Mouse (Mus musculus) naive thymus-derived CD4-positive, alpha-beta T cell, adult 5 months (primary cell): ENCODE measurements around the gene Ube2g1. TPM values are rescaled to one million over a fixed set of nuclear protein-coding genes. Genes with fewer than 3 reads are reported as not detected.

ENCODE experiments used
- polyA plus RNA-seq: library from polyadenylated mRNA; unstranded; fragments of 100-300 nt; shearing (Covaris generic); gene quantifications from one replicate; pipeline ENCODE4 v1.2.1, GENCODE M21; 2017

Gene Ube2g1
- 78.0 TPM for polyA plus RNA-seq

DNA sequence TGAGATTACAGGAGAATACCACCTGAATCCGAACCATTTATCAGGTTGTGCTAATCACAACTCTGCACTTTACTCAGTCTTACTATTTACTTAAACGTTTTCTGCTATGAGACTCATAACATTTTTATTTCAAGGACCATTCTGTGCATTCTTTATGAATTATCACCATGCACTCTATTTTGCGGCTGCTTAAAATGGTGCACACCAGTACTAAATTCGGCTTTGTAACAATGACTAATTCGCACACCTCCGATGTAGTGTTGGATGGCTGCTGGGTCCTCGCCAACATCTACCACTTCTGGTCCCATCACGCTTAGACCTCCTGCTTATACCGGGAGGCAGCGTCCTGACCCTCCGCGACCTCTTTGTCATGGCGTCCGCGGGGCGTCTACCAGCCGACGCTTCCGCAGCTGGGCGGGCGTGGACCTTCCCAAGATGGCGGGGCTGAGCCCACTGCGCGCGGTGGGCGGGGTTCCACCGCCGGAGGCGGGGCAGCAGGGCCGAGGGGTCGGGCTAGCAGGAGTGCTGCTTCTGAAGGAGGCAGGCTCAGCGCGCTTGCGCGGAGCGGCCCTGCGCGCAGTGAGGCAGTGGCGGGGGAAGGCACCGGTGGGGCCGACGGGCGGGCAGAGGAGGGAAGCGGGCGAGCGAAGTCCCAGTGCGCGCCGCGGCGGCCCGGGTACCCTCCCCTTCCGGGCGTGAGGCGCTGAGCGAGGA, at the start of gene Ube2g1:
Ube2g1 (plus strand) TSS at position 590 of the 714 bp plus-strand sequence.

GRCm38 (mm10) chr11:72689551-72690510, 82.7 kb downstream of the Ube2g1 start, which contains the start of gene Ankfy1:
Ankfy1 (plus strand) TSS chr11:72690006.

Other genes starting within 250 kb of the Ube2g1 start
- not detected for gene Tekt1, start 244.8 kb upstream of the Ube2g1 start, polyA plus RNA-seq
- gene Smtnl2, start 195.6 kb upstream of the Ube2g1 start, polyA plus RNA-seq, result not detected
- gene Ggt6, start 171.8 kb upstream of the Ube2g1 start, polyA plus RNA-seq, result not detected
- gene Mybbp1a, start 165.9 kb upstream of the Ube2g1 start, polyA plus RNA-seq, result 121 TPM
- not detected for gene Spns2, start 117.4 kb upstream of the Ube2g1 start, polyA plus RNA-seq
- gene Spns3, start 56.8 kb upstream of the Ube2g1 start, polyA plus RNA-seq, result 0.60 TPM
- gene Ankfy1, start 82.7 kb downstream of the Ube2g1 start, polyA plus RNA-seq, result 51.1 TPM
- 2.6 TPM for gene Cyb5d2, start 188.9 kb downstream of the Ube2g1 start, polyA plus RNA-seq
- gene Zzef1, start 188.9 kb downstream of the Ube2g1 start, polyA plus RNA-seq, result 37.8 TPM